Mouse (Mus musculus) CD4-positive, CD25-positive, alpha-beta regulatory T cell, adult 9 weeks (primary cell): ENCODE results near the gene 4930555G01Rik. TPM values are rescaled to one million over a fixed set of nuclear protein-coding genes. Genes with fewer than 3 reads are reported as not detected.

Experiments
- polyA plus RNA-seq: library from polyadenylated mRNA; unstranded; fragments of 100-300 nt; shearing (Covaris generic); gene quantifications from one replicate; pipeline ENCODE4 v1.2.1, GENCODE M21; 2017

The 4930555G01Rik gene
- not detected for polyA plus RNA-seq

GRCm38 (mm10) chr14:5050329-5050728 is at the start of gene 4930555G01Rik:
4930555G01Rik (plus strand) TSS chr14:5050629.

GRCm38 (mm10) chr14:5015591-5015990 is 34.8 kb upstream of the 4930555G01Rik start, which contains the start of gene Gm3298:
Gm3298 (plus strand) TSS chr14:5015891.

GRCm38 (mm10) chr14:5070611-5071490 is 20.4 kb downstream of the 4930555G01Rik start, which contains the start of gene Gm8281:
Gm8281 (plus strand) TSS chr14:5071040.

Other genes with a start within 250 kb of the 4930555G01Rik start
- not detected for gene Gm3269, start 212.5 kb upstream of the 4930555G01Rik start, polyA plus RNA-seq
- gene Gm3264, start 195.1 kb upstream of the 4930555G01Rik start, polyA plus RNA-seq, result 1.2 TPM
- not detected for gene Gm3278, start 158.2 kb upstream of the 4930555G01Rik start, polyA plus RNA-seq
- 0.24 TPM for gene Gm8297, start 66.7 kb upstream of the 4930555G01Rik start, polyA plus RNA-seq
- not detected for gene Gm3298, start 34.7 kb upstream of the 4930555G01Rik start, polyA plus RNA-seq
- gene Gm8281, start 20.4 kb downstream of the 4930555G01Rik start, polyA plus RNA-seq, result 6.2 TPM
- not detected for gene Gm8279, start 80.9 kb downstream of the 4930555G01Rik start, polyA plus RNA-seq
- gene Gm3317, start 113.9 kb downstream of the 4930555G01Rik start, polyA plus RNA-seq, result not detected
- not detected for gene Gm8271, start 135.2 kb downstream of the 4930555G01Rik start, polyA plus RNA-seq
- not detected for gene Gm3526, start 210.0 kb downstream of the 4930555G01Rik start, polyA plus RNA-seq